Mouse (Mus musculus) CD4-positive naive resting alpha-beta T cell, adult 57 days (primary cell): Measurements from ENCODE around the gene 2300009A05Rik. TPM values are rescaled to one million over a fixed set of nuclear protein-coding genes. Genes with fewer than 3 reads are reported as not detected.

Experiments used
- total RNA-seq: library from RNA; stranded (reverse); gene quantifications from one replicate; pipeline ENCODE4 v1.2.4, GENCODE M21; 2023

Gene 2300009A05Rik
- 24.4 TPM for total RNA-seq

DNA sequence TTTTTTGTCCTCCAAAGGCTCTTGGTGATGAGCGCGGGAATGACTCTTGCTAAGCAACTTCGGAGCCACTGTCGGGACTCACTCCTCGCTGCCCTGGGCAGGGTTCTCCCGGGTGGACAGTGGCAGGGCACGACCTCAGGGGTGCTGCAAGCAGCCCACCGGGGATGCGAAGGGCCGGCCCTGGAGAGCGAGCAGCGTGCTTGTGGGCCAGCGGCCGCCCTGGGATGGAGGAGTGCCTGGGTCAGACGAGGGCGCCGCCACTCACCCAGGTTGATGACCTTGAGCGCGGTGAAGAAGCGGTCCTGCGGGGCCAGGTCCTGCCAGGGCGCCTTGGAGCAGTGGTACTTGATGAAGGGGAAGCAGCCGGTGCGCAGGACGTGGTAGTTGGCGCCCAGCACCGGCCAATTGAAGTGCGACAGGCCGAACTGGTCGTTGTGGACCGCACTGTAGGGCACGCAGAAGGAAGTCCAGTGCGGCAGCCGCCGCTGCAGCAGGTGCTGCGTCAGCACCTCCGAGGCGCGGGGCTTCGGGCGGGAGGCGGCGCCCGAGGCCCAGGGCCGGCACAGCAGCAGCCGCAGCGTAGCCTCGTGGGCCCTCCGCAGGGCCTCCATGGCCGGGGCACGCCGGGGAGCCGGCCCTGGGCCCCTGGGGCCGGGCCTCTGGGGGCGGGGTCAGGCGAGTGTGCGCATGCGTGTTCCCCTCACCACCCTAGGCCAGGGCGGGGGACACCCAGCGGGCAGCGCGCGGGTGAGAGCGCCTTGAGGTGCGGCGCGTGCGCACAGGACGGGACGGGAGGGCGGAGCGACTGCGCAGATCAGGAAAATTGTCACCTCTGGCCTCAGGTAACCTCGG lies at the start of gene 2300009A05Rik:
2300009A05Rik (minus strand) TSS at position 636 of the 852 bp plus-strand sequence.

GRCm38 (mm10) chr9:63377270-63378142 lies 21.5 kb downstream of the 2300009A05Rik start, which contains the start of gene Map2k5:
TSS of gene Map2k5 (minus strand) at chr9:63377902.

Other genes with a start within 250 kb of the 2300009A05Rik start
- 49.0 TPM for gene Map2k5, start 21.3 kb downstream of the 2300009A05Rik start, total RNA-seq
- gene Iqch, start 203.2 kb upstream of the 2300009A05Rik start, total RNA-seq, result not detected
- 23.1 TPM for gene Aagab, start 203.4 kb upstream of the 2300009A05Rik start, total RNA-seq